Mouse (Mus musculus) brain, embryonic 14.5 days (tissue): ENCODE data around the gene 1700008O03Rik. TPM values are rescaled to one million over a fixed set of nuclear protein-coding genes. Genes with fewer than 3 reads are reported as not detected.

Experiments
- DNase-seq: peaks from one replicate; pipeline ENCODE4 v3.0.0-alpha.2; 2011; ENCODE audit warnings: low read depth
- CTCF ChIP-seq: fragments of 200-500 bp; IDR thresholded peaks from 2 replicates; pipeline ENCODE4 v1.5.1; 2012; ENCODE audit warnings: inconsistent platforms, mild to moderate bottlenecking, moderate library complexity, borderline replicate concordance; ENCODE audit not compliant: insufficient read depth, insufficient read length; ENCODE audit errors: extremely low read depth
- POLR2A ChIP-seq: fragments of 200-500 bp; IDR thresholded peaks from 2 replicates; pipeline ENCODE4 v1.6.1; 2012; ENCODE audit warnings: mild to moderate bottlenecking, inconsistent platforms, borderline replicate concordance; ENCODE audit not compliant: poor library complexity, insufficient read depth, insufficient read length, severe bottlenecking; ENCODE audit errors: extremely low read depth
- polyA plus RNA-seq: library from polyadenylated mRNA; depleted of rRNA; stranded (reverse); fragments of >200 nt; gene quantifications from 2 replicates; pipeline ENCODE4 v1.2.3, GENCODE M21; 2012

Gene 1700008O03Rik
- polyA plus RNA-seq, 1 experiment: 3.0 TPM

- no peak for TF ChIP-seq POLR2A
- no peak for TF ChIP-seq CTCF
- DNase-seq: peak; percentile 98
These were observed 11.5 kb downstream of the 1700008O03Rik start for GRCm38 (mm10) chr7:44373889-44374652.

- TF ChIP-seq CTCF (no peak), POLR2A (no peak)
- no peak for DNase-seq
These were observed 12.2 kb downstream of the 1700008O03Rik start for GRCm38 (mm10) chr7:44373460-44373859.

- DNase-seq: no peak
- TF ChIP-seq POLR2A: no peak
- TF ChIP-seq CTCF: no peak
These were observed 12.9 kb downstream of the 1700008O03Rik start for GRCm38 (mm10) chr7:44372678-44373077.

DNA sequence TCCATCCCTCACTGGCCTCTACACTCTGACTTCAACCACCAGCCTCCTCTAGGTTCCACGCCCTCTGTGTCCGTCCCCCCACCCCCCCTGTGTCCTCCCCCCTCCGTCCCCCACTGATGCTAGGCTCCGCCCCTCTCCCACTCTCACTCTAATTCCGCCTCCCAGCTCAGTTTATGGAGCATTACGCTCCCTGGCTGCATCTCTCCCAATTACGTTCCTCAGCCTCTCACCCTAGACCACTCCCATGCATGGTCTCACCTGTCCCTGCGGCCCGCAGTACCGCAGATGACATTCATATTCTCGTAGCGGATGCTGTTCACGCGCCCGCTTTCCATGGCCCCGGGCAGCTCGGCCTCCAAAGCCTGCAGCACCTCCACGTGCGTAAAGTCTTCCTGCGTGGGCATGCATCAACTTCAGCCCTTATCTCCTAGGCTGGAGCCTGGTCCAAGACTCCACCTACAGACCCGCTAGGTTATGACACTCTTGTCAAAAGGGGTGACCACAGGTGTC lies 24.8 kb downstream of the 1700008O03Rik start:
- TF ChIP-seq POLR2A (no peak), CTCF (peak; percentile 7; the same call in 1 of the 2 replicates)
- DNase-seq: peak; percentile 43

- DNase-seq: peak; percentile 98
- TF ChIP-seq CTCF (0 out of 2 replicates have a peak, but pooled peaks have one; percentile 2), POLR2A (peak; percentile 22; the same call in 1 of the 2 replicates)
These were observed 25.5 kb downstream of the 1700008O03Rik start for GRCm38 (mm10) chr7:44359908-44360672.

- TF ChIP-seq CTCF (no peak), POLR2A (no peak)
- DNase-seq: peak; percentile 83
These were observed 26.6 kb downstream of the 1700008O03Rik start for GRCm38 (mm10) chr7:44358886-44359654.

DNA sequence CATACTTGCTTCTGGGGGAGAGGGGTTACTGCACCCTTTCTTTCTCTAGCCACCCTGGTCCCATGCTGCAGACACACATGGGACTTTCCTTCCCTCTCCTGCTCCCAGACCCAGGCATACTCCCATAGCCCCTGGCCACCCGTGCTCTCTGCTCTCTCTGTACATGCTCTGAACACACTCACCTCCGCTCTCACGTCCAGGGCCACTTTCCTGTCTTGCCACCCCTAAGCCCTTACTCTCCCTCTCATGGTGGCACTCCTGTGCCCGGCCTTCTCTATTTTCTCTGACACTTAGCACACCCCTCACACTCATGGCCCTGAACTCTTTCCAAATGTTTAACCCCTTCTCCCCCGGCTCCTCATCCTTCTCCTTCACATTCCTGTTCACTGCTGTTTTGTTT lies 27.6 kb downstream of the 1700008O03Rik start:
- TF ChIP-seq POLR2A (no peak), CTCF (no peak)
- DNase-seq: peak; percentile 26

DNA sequence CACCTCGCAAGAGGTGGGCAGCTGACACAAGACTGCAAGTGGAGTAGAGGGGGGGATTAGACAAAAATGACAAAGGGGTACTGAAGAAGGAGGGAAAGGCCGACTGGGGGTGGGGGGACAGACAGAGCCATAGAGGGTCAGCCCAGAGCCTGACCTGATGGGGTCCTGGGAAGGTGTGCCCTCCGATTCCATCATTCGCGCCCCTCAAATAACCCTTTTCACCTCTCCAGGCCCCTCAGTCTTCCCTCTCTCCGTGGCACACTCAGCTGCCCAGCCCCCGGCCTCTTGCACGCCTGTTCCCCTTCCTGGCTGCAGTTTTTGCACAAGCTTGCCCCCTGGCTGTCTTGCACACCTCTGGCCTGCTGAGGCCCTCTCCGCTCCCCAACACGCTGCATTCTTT lies 28.1 kb downstream of the 1700008O03Rik start:
- TF ChIP-seq CTCF: no peak
- TF ChIP-seq POLR2A: no peak
- DNase-seq: peak; percentile 26

- peak; percentile 8 for DNase-seq
- no peak for TF ChIP-seq POLR2A
- no peak for TF ChIP-seq CTCF
These were observed 28.8 kb downstream of the 1700008O03Rik start for GRCm38 (mm10) chr7:44356590-44357481.

GRCm38 (mm10) chr7:44355411-44355810 lies 30.2 kb downstream of the 1700008O03Rik start:
- DNase-seq: peak; percentile 11
- TF ChIP-seq CTCF: no peak
- no peak for TF ChIP-seq POLR2A
